Mouse (Mus musculus) brain, adult 2 months (tissue): ENCODE data around the gene Olfr286.

Source experiments
- DNase-seq: peaks from one replicate; pipeline ENCODE4 v3.0.0; 2011; ENCODE audit warnings: low read depth, low spot score

Olfr286 gene

DNA sequence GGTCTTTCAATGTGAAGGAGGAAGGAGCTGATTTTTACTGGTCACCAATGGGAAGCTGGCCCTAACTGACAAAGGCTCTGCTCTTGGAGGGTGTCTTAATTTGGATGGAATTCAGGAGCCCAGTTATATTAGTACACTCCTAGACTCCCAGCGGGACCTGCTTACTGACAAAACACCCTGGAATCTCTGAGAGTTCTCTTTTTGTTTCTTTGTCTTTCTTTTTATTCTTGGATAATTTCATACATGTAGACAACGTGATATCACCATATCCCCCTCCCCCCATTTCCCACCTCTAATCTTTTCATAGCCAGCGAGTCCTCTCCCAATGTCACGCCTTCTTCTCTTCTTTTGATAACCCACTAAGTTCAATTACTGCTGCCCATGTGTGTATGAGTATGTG is at the start of gene Olfr286:
TSS of gene Olfr286 (minus strand) at position 101 of the 400 bp plus-strand sequence.
- DNase-seq: no peak

GRCm38 (mm10) chr15:98257776-98258175 is 23.5 kb upstream of the Olfr286 start:
- no peak for DNase-seq

- no peak for DNase-seq
Observed at GRCm38 (mm10) chr15:98257193-98257592, 22.9 kb upstream of the Olfr286 start, which contains the start of gene H1fnt. Gene H1fnt (minus strand): TSS chr15:98257293.

- DNase-seq: peak; percentile 49
Observed at GRCm38 (mm10) chr15:98256271-98256670, 22.0 kb upstream of the Olfr286 start.

DNA sequence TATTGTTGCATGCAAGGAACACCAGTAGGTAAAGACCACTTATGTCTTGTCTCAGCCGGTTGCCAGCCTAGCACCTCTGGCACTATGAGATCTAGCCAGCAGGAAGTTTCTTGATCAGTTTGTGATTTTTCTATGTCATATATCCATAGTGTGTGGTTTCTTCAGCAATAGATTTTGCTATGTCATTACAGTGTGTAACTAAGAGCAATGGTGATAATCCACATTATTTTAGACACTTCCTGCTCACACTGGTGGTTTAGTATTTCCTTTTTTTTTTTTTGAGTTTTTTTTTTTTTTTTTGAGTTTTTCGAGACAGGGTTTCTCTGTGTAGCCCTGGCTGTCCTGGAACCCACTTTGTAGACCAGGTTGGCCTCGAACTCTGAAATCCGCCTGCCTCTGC is 1.2 kb upstream of the Olfr286 start:
- no peak for DNase-seq

DNA sequence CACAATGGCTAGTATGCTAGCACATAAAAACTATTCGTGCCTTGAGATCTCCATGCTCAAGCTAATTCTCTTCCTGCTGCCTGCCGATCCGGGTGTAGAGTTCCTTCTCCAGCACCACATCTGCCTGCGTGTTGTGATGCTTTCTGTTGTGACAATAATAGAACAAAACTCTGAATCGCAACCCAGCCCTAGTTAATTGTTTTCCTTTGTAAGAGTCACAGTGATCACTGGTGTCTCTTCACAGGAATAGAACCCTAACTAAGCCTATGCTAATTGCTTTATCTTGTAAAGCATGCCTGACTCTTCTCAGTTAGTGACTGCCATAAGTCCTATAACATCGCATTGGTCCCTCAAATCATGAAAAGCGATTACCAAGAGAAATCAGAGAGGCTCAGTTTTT is 8.2 kb downstream of the Olfr286 start:
- peak; percentile 10 for DNase-seq

GRCm38 (mm10) chr15:98225610-98226009 is 8.6 kb downstream of the Olfr286 start:
- DNase-seq: no peak

GRCm38 (mm10) chr15:98222377-98222776 is 11.9 kb downstream of the Olfr286 start:
- no peak for DNase-seq

DNA sequence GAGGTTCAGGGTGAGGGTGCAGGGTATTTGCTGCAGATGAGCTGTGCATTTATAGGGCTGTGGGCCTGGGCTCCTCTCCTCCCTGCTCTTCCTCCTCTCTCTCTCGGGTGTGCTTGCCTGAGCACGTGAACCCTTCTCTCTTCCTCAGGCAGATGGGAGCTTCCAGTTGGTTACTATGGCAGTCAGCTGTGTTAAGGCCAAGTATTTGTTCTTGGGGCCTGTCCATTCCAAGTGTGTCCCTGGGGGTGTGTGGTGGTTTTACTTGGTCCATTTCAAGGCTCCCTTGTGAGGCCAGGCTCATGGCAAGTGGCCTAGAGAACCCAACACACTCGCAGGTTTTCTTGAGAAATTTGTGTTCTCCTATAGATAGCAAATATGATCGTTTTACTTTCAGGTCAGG is 13.4 kb downstream of the Olfr286 start, which contains the start of the genes Gm44579 and Olfr287:
TSS of gene Gm44579 (minus strand) at position 101 of the 400 bp plus-strand sequence.
TSS of gene Olfr287 (minus strand) at position 180 of the 400 bp plus-strand sequence.
- DNase-seq: peak; percentile 4

GRCm38 (mm10) chr15:98214130-98214529 is 20.1 kb downstream of the Olfr286 start:
- no peak for DNase-seq

DNA sequence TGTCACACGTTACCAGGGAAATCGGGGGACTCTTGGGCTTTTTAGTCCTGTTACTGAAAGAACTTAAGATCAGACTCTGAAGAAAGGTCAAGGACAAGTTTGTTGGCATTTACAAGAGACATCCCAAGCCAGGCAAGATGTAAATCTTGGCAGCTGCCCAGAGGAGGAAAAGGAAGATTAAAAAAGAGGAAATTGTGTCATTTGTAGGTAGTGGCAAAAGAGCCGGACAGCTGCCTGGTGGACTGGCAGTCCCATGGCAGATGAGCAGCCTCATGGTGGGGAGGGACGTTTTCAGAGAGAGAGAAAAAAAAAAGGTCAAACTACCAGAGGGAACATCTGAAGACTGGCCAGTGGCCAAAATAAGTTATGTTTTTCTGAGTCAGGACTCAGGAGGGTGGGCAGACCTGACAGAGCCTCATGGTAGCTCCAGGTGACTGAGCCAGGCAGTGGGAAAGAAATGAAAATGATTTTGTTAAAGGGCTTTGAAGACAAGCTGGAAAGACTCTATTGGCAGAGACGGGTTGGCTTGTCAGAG is 20.8 kb downstream of the Olfr286 start:
- DNase-seq: no peak

- DNase-seq: no peak
Observed at GRCm38 (mm10) chr15:98209676-98210075, 24.6 kb downstream of the Olfr286 start.

DNA sequence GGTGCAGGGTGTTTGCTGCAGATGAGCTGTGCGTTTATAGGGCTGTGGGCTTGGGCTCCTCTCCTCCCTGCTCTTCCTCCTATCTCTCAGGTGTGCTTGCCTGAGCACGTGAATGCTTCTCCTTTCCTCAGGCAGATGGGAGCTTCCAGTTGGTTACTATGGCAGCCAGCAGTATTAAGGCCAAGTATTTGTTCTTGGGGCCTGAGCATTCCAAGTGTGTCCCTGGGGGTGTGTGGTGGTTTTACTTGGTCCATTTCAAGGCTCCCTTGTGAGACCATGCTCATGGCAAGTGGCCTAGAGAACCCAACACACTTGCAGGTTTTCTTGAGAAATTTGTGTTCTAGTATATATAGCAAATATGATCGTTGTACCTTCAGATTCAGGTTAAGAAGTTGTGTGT is 38.8 kb downstream of the Olfr286 start, which contains the start of gene Olfr288:
TSS of gene Olfr288 (minus strand) at position 101 of the 400 bp plus-strand sequence.
- DNase-seq: no peak

DNA sequence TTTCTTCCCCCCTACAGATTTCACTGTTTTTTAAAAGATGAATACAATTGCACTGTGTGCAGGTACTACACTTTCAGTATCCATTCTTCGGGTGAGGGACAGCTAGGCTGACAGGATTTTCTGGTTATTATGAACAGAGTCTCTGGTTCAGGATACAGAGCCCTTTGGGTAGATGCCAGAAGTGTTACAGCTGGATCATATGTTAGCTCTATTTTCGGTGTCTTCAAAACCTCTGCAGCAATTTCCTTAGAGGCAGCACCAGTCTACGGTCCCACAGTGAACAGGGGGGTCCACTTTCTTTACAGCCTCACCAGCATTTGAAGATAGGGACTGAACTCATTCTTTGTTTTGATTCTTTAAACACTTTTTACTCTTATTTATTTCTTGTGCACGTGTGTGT is 49.8 kb downstream of the Olfr286 start:
- no peak for DNase-seq

- DNase-seq: no peak
Observed at GRCm38 (mm10) chr15:98181856-98182570, 52.2 kb downstream of the Olfr286 start.

GRCm38 (mm10) chr15:98181132-98181711 is 53.0 kb downstream of the Olfr286 start:
- peak; percentile 99 for DNase-seq

DNA sequence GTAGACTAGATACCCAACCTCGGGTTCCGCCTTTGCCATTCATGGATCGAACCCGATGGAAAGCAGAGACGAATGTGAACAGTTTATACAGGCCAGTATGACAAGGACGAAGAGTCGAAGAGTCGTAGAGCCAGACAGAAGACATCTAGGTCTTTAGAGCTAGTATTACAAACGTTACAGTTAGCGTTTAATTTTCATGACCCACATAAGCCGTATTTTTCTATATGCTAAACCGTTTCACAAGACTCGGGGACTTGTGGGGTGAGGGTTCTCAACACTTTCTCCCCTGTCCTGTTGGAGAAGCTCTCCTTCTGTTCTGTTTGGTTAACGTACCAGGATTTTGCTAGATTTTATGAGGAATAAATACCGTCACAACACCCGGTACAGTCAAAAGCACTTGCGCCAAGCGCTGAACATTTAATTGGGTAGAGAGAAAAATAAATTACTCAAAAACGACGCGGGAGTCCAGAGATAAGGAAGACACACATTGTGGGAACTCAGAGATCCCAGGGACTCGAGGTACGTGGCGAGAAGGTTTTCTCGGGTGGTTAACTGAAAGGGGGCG is 53.6 kb downstream of the Olfr286 start:
- no peak for DNase-seq

DNA sequence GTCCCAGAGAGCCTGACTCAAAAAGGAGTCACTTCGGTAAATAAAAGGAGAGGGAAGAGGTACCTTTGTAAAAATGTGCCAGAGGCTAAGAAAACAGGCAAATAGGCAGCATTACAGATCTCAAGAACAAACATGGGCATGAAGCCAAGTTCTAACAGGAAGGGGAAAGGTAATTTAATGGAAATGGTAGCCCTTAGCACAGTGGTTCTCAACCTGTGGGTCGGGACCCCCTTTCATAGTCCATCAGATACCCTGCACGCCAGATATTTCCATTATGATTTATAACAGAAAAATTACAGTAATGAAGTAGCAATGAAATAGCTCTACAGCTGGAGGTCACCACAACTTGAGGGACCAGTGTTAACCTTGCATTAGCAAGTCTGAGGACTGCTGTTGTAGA is 56.9 kb downstream of the Olfr286 start:
- no peak for DNase-seq
